8 mouse cellular contexts compared by ENCODE assay signal in genomic region chr14:43983897-43984296, GRCm38 (mm10). TPM values are rescaled to one million over a fixed set of nuclear protein-coding genes. Genes with fewer than 3 reads are reported as not detected.
DNase-seq lines count a peak whose midpoint lies in the region; ATAC-seq lines count a peak whose summit lies in the region.
"Had no signal": no experiment of that assay in that cellular context is flagged by ENCODE, and none has a peak within 500 bp of the region (broad histone marks: within the 10 kb centered on the region; RNA-seq: fewer than 3 reads in every experiment).

No protein-coding gene starts in this region.

- intact Hi-C loops in left cerebral cortex, postnatal 36 days (cut with DNase I), result loop anchor here (10.0 kb wide), 1 partner anchor 49 kb away; no protein-coding TSS in a partner anchor

- DNase-seq in adrenal gland, postnatal 14 days, result peak; percentile 79
- DNase-seq in embryo, embryonic 9.5 days (ENCODE audit: extremely low spot score), result peak; percentile 74
- peak; percentile 35 to 60 for DNase-seq in heart, adult 18-20 months
- DNase-seq in kidney, adult 11 months, result peak; percentile 21
- peak; percentile 28 to 43 for DNase-seq in left cerebral cortex, postnatal 36 days (ENCODE audit: low spot score in 2 of 2)
- peak; percentile 59 for DNase-seq in right cerebral cortex, postnatal 4 days

- no peak overlapping the region for H3K27ac ChIP-seq in midbrain, embryonic 12.5 days (replicated peaks)
- H3K27ac ChIP-seq: lung, embryonic 15.5 days had no signal

- H3K4me2 ChIP-seq in midbrain, embryonic 12.5 days (replicated peaks), result no peak overlapping the region
- H3K4me2 ChIP-seq: lung, embryonic 15.5 days had no signal

- H3K36me3 ChIP-seq in midbrain, embryonic 12.5 days, result no peaks in the 10 kb centered on the region
- H3K36me3 ChIP-seq: lung, embryonic 15.5 days had no signal

- no peaks in the 10 kb centered on the region for H3K9me3 ChIP-seq in midbrain, embryonic 12.5 days
- H3K9me3 ChIP-seq: lung, embryonic 15.5 days had no signal

- no peaks in the 10 kb centered on the region for H3K4me1 ChIP-seq in midbrain, embryonic 12.5 days
- H3K4me1 ChIP-seq: lung, embryonic 15.5 days had no signal

- H3K27me3 ChIP-seq in midbrain, embryonic 12.5 days, result no peaks in the 10 kb centered on the region
- H3K27me3 ChIP-seq: lung, embryonic 15.5 days had no signal

- no peak overlapping the region for H3K4me3 ChIP-seq in midbrain, embryonic 12.5 days
- H3K4me3 ChIP-seq: lung, embryonic 15.5 days had no signal

- WGBS in midbrain, embryonic 12.5 days, result 1% methylated on average over 3 of the region's 4 CpGs

- peak; percentile 84 for ATAC-seq in midbrain, embryonic 12.5 days (ENCODE audit: low FRiP score, low read depth)

- H3K9ac ChIP-seq in midbrain, embryonic 12.5 days (replicated peaks), result no peak overlapping the region
- H3K9ac ChIP-seq: lung, embryonic 15.5 days had no signal

RNA-seq across cellular contexts. Expression of gene Ang6, which starts 18.2 kb away (rescaled TPM):
- total RNA-seq in adrenal gland, postnatal 14 days (2021), result not detected in 2 replicates
- not detected for total RNA-seq in heart, adult 18-20 months (2021)
- total RNA-seq in left cerebral cortex, postnatal 36 days (2021), result not detected
- polyA plus RNA-seq in midbrain, embryonic 12.5 days (2016; fragmentation: Nextera tagmentation; extraction: Ambion mirVana), result not detected in 2 replicates
- polyA plus RNA-seq: lung, embryonic 15.5 days had no signal

RNA-seq across cellular contexts. Expression of gene Ang5, which starts 27.0 kb away (rescaled TPM):
- total RNA-seq in adrenal gland, postnatal 14 days (2021), result not detected in 2 replicates
- not detected for total RNA-seq in heart, adult 18-20 months (2021)
- total RNA-seq in left cerebral cortex, postnatal 36 days (2021), result not detected
- polyA plus RNA-seq in midbrain, embryonic 12.5 days (2016; fragmentation: Nextera tagmentation; extraction: Ambion mirVana), result not detected in 2 replicates
- polyA plus RNA-seq: lung, embryonic 15.5 days had no signal

RNA-seq across cellular contexts. Expression of gene Gm8113, which starts 58.7 kb away (rescaled TPM):
- 2.7 and 2.9 TPM in 2 replicates for total RNA-seq in adrenal gland, postnatal 14 days (2021)
- 1 to 10 TPM; 4.2 to 4.5 TPM for total RNA-seq in heart, adult 18-20 months (2021)
- not detected for total RNA-seq in left cerebral cortex, postnatal 36 days (2021)
- 3.9 and 4.3 TPM in 2 replicates for polyA plus RNA-seq in midbrain, embryonic 12.5 days (2016; fragmentation: Nextera tagmentation; extraction: Ambion mirVana)

Comparison
In these comparisons a context has a peak if more than half of its experiments do, and no peak if none do; other contexts are left out.
1. DNase-seq: peak in every context shown above with its lines; median percentile 79 in adrenal gland, postnatal 14 days; 74 in embryo, embryonic 9.5 days; 59 in right cerebral cortex, postnatal 4 days; 48 in heart, adult 18-20 months; 36 in left cerebral cortex, postnatal 36 days; 21 in kidney, adult 11 months.